Mouse (Mus musculus) splenic B cell, adult 2 months (primary cell): ENCODE measurements around the gene Ahnak.
"Not testable (repeated sequence)": the region's sequence is repeated elsewhere in the genome, so short reads cannot be mapped to it uniquely, and the experiment has no call there.

Experiments used
- DNase-seq: peaks from one replicate; pipeline ENCODE4 v3.0.0-alpha.2; 2011; ENCODE audit warnings: low read depth, low spot score
- H3K27me3 ChIP-seq: 2 replicates; pipeline ENCODE4 v1.6.1; 2012; ENCODE audit warnings: mild to moderate bottlenecking, low read length, moderate library complexity, mixed read lengths; ENCODE audit not compliant: control insufficient read depth, poor library complexity, insufficient read depth, severe bottlenecking
- H3K36me3 ChIP-seq: 2 replicates; pipeline ENCODE4 v1.6.1; 2012; ENCODE audit warnings: mild to moderate bottlenecking, low read length, moderate library complexity, mixed read lengths; ENCODE audit not compliant: control insufficient read depth, poor library complexity, insufficient read depth, severe bottlenecking

Ahnak gene

GRCm38 (mm10) chr19:9070316-9070715 is 81.2 kb downstream of the Ahnak start:
- DNase-seq, result peak; percentile 21
- Histone ChIP-seq H3K36me3 (no peaks in the 10 kb centered on the region), H3K27me3 (no peaks in the 10 kb centered on the region)

- no peaks in the 10 kb centered on the region for H3K27me3 ChIP-seq
- peak; percentile 73 for DNase-seq
- H3K36me3 ChIP-seq, result no peaks in the 10 kb centered on the region
These were observed 82.5 kb downstream of the Ahnak start for GRCm38 (mm10) chr19:9071456-9072156.

GRCm38 (mm10) chr19:9072157-9072530 is 83.1 kb downstream of the Ahnak start:
- H3K27me3 ChIP-seq, result no peaks in the 10 kb centered on the region
- no peak for DNase-seq
- no peaks in the 10 kb centered on the region for H3K36me3 ChIP-seq

GRCm38 (mm10) chr19:9073776-9074411 is 84.8 kb downstream of the Ahnak start:
- DNase-seq, result no peak
- H3K27me3 ChIP-seq, result no peaks in the 10 kb centered on the region
- no peaks in the 10 kb centered on the region for H3K36me3 ChIP-seq

GRCm38 (mm10) chr19:9074424-9074823 is 85.3 kb downstream of the Ahnak start:
- no peak for DNase-seq
- Histone ChIP-seq H3K27me3 (no peaks in the 10 kb centered on the region), H3K36me3 (no peaks in the 10 kb centered on the region)

- no peaks in the 10 kb centered on the region for H3K36me3 ChIP-seq
- H3K27me3 ChIP-seq, result no peaks in the 10 kb centered on the region
- DNase-seq, result no peak
These were observed 86.5 kb downstream of the Ahnak start for GRCm38 (mm10) chr19:9075558-9075957.

- Histone ChIP-seq H3K27me3 (no peaks in the 10 kb centered on the region), H3K36me3 (no peaks in the 10 kb centered on the region)
- no peak for DNase-seq
These were observed 87.0 kb downstream of the Ahnak start for GRCm38 (mm10) chr19:9076035-9076434.

- H3K36me3 ChIP-seq, result no peaks in the 10 kb centered on the region
- H3K27me3 ChIP-seq, result no peaks in the 10 kb centered on the region
- DNase-seq, result no peak
These were observed 88.0 kb downstream of the Ahnak start for GRCm38 (mm10) chr19:9076982-9077660.

- DNase-seq, result no peak
- Histone ChIP-seq H3K27me3 (no peaks in the 10 kb centered on the region), H3K36me3 (no peaks in the 10 kb centered on the region)
These were observed 90.8 kb downstream of the Ahnak start for GRCm38 (mm10) chr19:9079916-9080315.

- Histone ChIP-seq H3K27me3 (no peaks in the 10 kb centered on the region), H3K36me3 (no peaks in the 10 kb centered on the region)
- no peak for DNase-seq
These were observed 92.5 kb downstream of the Ahnak start for GRCm38 (mm10) chr19:9081311-9082190.

- peak; percentile 91 for DNase-seq
- H3K36me3 ChIP-seq, result no peaks in the 10 kb centered on the region
These were observed 93.3 kb downstream of the Ahnak start for GRCm38 (mm10) chr19:9082191-9083009.

GRCm38 (mm10) chr19:9083010-9083355 is 93.9 kb downstream of the Ahnak start:
- no peak for DNase-seq
- no peaks in the 10 kb centered on the region for H3K27me3 ChIP-seq
- no peaks in the 10 kb centered on the region for H3K36me3 ChIP-seq

More at GRCm38 (mm10) chr19:9082191-9083009, 93.3 kb downstream of the Ahnak start:
- H3K27me3 ChIP-seq, result no peaks in the 10 kb centered on the region

GRCm38 (mm10) chr19:9083892-9084291 is 94.8 kb downstream of the Ahnak start:
- H3K27me3 ChIP-seq, DNase-seq, H3K36me3 ChIP-seq: not testable (repeated sequence)

- no peak for DNase-seq
- no peaks in the 10 kb centered on the region for H3K36me3 ChIP-seq
- no peaks in the 10 kb centered on the region for H3K27me3 ChIP-seq
These were observed 98.7 kb downstream of the Ahnak start, which contains the start of gene Scgb1a1 for GRCm38 (mm10) chr19:9087821-9088220. TSS of gene Scgb1a1 (minus strand) at chr19:9087958.
